Comparison of ENCODE assay signal across 12 mouse cellular contexts in the genomic region with DNA sequence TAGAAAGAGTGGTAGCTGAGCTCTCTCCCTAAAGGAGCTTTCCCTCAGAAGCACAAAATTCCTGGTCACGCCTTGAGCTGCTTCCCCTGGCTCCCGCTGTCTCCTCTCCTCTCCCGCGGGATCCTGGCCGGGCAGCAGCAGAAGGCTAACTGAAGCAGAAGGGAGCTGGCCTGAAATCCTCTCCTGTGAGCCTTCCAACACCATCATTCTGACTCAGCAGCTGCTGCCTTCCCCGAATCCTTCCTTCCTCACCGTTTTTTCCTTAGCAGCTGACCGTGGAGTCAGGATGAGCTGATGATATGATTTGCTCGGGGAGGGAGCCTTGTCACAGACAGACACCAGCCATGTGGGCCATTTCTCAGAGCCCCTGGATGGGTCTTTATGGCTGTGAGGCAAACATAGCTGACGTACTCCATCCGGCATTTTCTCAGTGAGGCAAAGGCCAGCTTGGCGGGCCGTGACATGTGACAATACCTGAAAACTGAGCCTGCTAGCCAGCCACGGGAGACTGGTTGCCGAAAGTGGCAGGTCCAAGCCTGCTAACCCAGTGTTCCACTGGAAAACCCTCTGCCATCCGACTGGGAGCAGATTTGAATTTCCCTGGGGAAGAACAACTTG. TPM values are rescaled to one million over a fixed set of nuclear protein-coding genes. Genes with fewer than 3 reads are reported as not detected.
DNase-seq lines count a peak whose midpoint lies in the region; ATAC-seq and TF ChIP-seq lines count a peak whose summit lies in the region.
"Had no signal": no experiment of that assay in that cellular context is flagged by ENCODE, and none has a peak within 500 bp of the region (broad histone marks: within the 10 kb centered on the region; RNA-seq: fewer than 3 reads in every experiment).

No protein-coding gene starts in this region.

- H3K27ac ChIP-seq in ES-E14 (ENCODE audit: insufficient read depth, low read depth, low read length, poor library complexity, severe bottlenecking) = no peak overlapping the region
- H3K27ac ChIP-seq: liver, embryonic 15.5 days; neural tube, embryonic 15.5 days had no signal

- in situ Hi-C loops in ES-E14 (cut with MboI; ENCODE audit: low sequenced_read_pairs in 2 of 2, unreplicated experiment in 2 of 2) = no loop called here

- peak; percentile 29 for DNase-seq in kidney, adult 18-20 months
- DNase-seq in kidney, postnatal 10 days = no peak
- no peak for DNase-seq in ES-E14 (ENCODE audit: low read depth, low spot score)
- peak; percentile 83 for DNase-seq in cerebellum, adult 9-11 months
- peak; percentile 66 to 69 for DNase-seq in heart, postnatal 10 days
- DNase-seq in ovary, postnatal 10 days (ENCODE audit: low spot score) = no peak
- DNase-seq in right cerebral cortex, postnatal 14 days = no peak
- DNase-seq: thymus, postnatal 36 days had no signal

- intact Hi-C loops in heart, postnatal 10 days (cut with DNase I) = no loop called here

- H3K4me1 ChIP-seq in ES-E14 (ENCODE audit: control insufficient read depth in 2 of 2, insufficient read depth in 2 of 2, low read length in 2 of 2, poor library complexity in 1 of 2) = peaks cover 10 to 14% of the 10 kb centered on the region in 2 experiments; a peak in 3 of 4 replicates

- H3K4me3 ChIP-seq in ES-E14 (ENCODE audit: insufficient read depth in 1 of 2, low read depth in 1 of 2, low read length in 2 of 2, poor library complexity in 1 of 2, severe bottlenecking in 1 of 2) = peak overlapping the region in 1 of 2 experiments; percentile 26; a peak in 1 of 4 replicates
- H3K4me3 ChIP-seq: erythroblast, embryonic 14.5 days; liver, embryonic 15.5 days; neural tube, embryonic 15.5 days had no signal

- H3K9ac ChIP-seq in ES-E14 (ENCODE audit: insufficient read depth, low read depth, low read length, poor library complexity, severe bottlenecking) = peak overlapping the region; percentile 39; the same call in 1 of the 2 replicates
- H3K9ac ChIP-seq: liver, embryonic 15.5 days; neural tube, embryonic 15.5 days had no signal

- H3K9me3 ChIP-seq in ES-E14 (ENCODE audit: control insufficient read depth, insufficient read depth, low read depth, low read length) = no peaks in the 10 kb centered on the region
- H3K9me3 ChIP-seq: liver, embryonic 15.5 days; neural tube, embryonic 15.5 days had no signal

- no peak for ATAC-seq in erythroid progenitor cell, adult 5-6 weeks (replicated peaks; ENCODE audit: low FRiP score, poor library complexity, severe bottlenecking)

- no peaks in the 10 kb centered on the region for H3K36me3 ChIP-seq in ES-E14 (ENCODE audit: control insufficient read depth, insufficient read depth, low read length, poor library complexity, severe bottlenecking)
- H3K36me3 ChIP-seq: liver, embryonic 15.5 days; neural tube, embryonic 15.5 days had no signal

TF ChIP-seq in ES-E14, 5 proteins besides CTCF, POLR2A, EP300 and RAD21:
- TF ChIP-seq HCFC1 (IDR thresholded peaks at IDR 0.05; ENCODE audit: borderline replicate concordance, insufficient read depth, low read length) (no peak), CHD2 (IDR thresholded peaks at IDR 0.05; ENCODE audit: low read depth, low read length) (no peak), ZC3H11A (IDR thresholded peaks at IDR 0.05; ENCODE audit: borderline replicate concordance, low read depth, low read length) (no peak), ZNF384 (IDR thresholded peaks at IDR 0.05; ENCODE audit: low read depth, low read length) (no peak), MAFK (IDR thresholded peaks at IDR 0.05; ENCODE audit: insufficient read depth, low read depth, low read length) (no peak)

RNA-seq across cellular contexts. Expression of a gene that starts 6.8 kb away (rescaled TPM):
- 32.9 and 34.8 TPM in 2 replicates for total RNA-seq in ES-E14 (2012; rRNA removed)
- total RNA-seq in heart, postnatal 10 days (2021) = 10 to 100 TPM; 45.7 to 48.7 TPM
- total RNA-seq in erythroid progenitor cell, adult 5-6 weeks (2015; ENCODE audit: low replicate concordance) = 41.1 and 46.5 TPM in 2 replicates
- 37.9 and 40.1 TPM in 2 replicates for total RNA-seq in erythroid progenitor cell, adult 5-6 weeks (2017; ENCODE audit: low replicate concordance)

RNA-seq across cellular contexts. Expression of a gene that starts 57.8 kb away (rescaled TPM):
- total RNA-seq in ES-E14 (2012; rRNA removed) = not detected in 2 replicates
- not detected for total RNA-seq in heart, postnatal 10 days (2021)
- not detected in 2 replicates for total RNA-seq in erythroid progenitor cell, adult 5-6 weeks (2015; ENCODE audit: low replicate concordance)
- total RNA-seq in erythroid progenitor cell, adult 5-6 weeks (2017; ENCODE audit: low replicate concordance) = not detected in 2 replicates

RNA-seq across cellular contexts. Expression of a gene that starts 58.0 kb away (rescaled TPM):
- 1.6 and 2.5 TPM in 2 replicates for total RNA-seq in ES-E14 (2012; rRNA removed)
- under 1 TPM; 0.62 to 0.69 TPM for total RNA-seq in heart, postnatal 10 days (2021)
- not detected in 2 replicates for total RNA-seq in erythroid progenitor cell, adult 5-6 weeks (2015; ENCODE audit: low replicate concordance)
- total RNA-seq in erythroid progenitor cell, adult 5-6 weeks (2017; ENCODE audit: low replicate concordance) = not detected in 2 replicates

Comparison
In these comparisons a context has a peak if more than half of its experiments do, and no peak if none do; other contexts are left out.
1. DNase-seq: peak in kidney, adult 18-20 months (single experiment), cerebellum, adult 9-11 months (single experiment) and heart, postnatal 10 days (2 of 2); none in kidney, postnatal 10 days (single experiment), ES-E14 (single experiment), ovary, postnatal 10 days (single experiment) and right cerebral cortex, postnatal 14 days (single experiment).